Mouse (Mus musculus) ES-E14 (cell line): ENCODE measurements around the gene Ssrp1. TPM values are rescaled to one million over a fixed set of nuclear protein-coding genes. Genes with fewer than 3 reads are reported as not detected.

ENCODE experiments used
- DNase-seq: peaks from one replicate; pipeline ENCODE4 v3.0.0-alpha.2; 2013; ENCODE audit warnings: low read depth, low spot score
- H3K27ac ChIP-seq: 2 replicates; pipeline ENCODE4 v1.5.1; 2012; ENCODE audit warnings: low read depth, mild to moderate bottlenecking, low read length, moderate library complexity, mixed read lengths; ENCODE audit not compliant: poor library complexity, insufficient read depth, severe bottlenecking
- H3K36me3 ChIP-seq: 2 replicates; pipeline ENCODE4 v1.6.1; 2012; ENCODE audit warnings: mild to moderate bottlenecking, low read length, moderate library complexity, mixed read lengths; ENCODE audit not compliant: control insufficient read depth, poor library complexity, insufficient read depth, severe bottlenecking
- H3K4me1 ChIP-seq, 2 experiments: fragments of 150-350 bp in 1 of 2; sonication (generic) in 1 of 2; 2 replicates each; pipeline ENCODE4 v1.6.1; 2012; ENCODE audit warnings: low read length in 2 of 2, mild to moderate bottlenecking in 1 of 2, mixed read lengths in 1 of 2; ENCODE audit not compliant: control insufficient read depth in 2 of 2, insufficient read depth in 2 of 2, poor library complexity in 1 of 2
- H3K4me3 ChIP-seq, 2 experiments: fragments of 150-350 bp in 1 of 2; sonication (generic) in 1 of 2; 2 replicates each; pipeline ENCODE4 v1.5.1; 2012; ENCODE audit warnings: low read length in 2 of 2, low read depth in 1 of 2, mild to moderate bottlenecking in 1 of 2, mixed read lengths in 1 of 2; ENCODE audit not compliant: insufficient read depth in 1 of 2, poor library complexity in 1 of 2, severe bottlenecking in 1 of 2
- H3K9ac ChIP-seq: 2 replicates; pipeline ENCODE4 v1.6.1; 2012; ENCODE audit warnings: low read depth, mild to moderate bottlenecking, low read length, mixed read lengths; ENCODE audit not compliant: poor library complexity, insufficient read depth, severe bottlenecking
- H3K9me3 ChIP-seq: fragments of 150-350 bp; sonication (generic); 2 replicates; pipeline ENCODE4 v1.6.1; 2012; ENCODE audit warnings: low read depth, mild to moderate bottlenecking, low read length; ENCODE audit not compliant: control insufficient read depth, insufficient read depth
- CHD2 ChIP-seq: IDR thresholded peaks from 2 replicates; pipeline ENCODE4 v1.6.1; 2014; ENCODE audit warnings: mild to moderate bottlenecking, low read depth, low read length, inconsistent platforms
- HCFC1 ChIP-seq: IDR thresholded peaks from 2 replicates; pipeline ENCODE4 v1.6.1; 2012; ENCODE audit warnings: low read length, inconsistent platforms, borderline replicate concordance; ENCODE audit not compliant: insufficient read depth
- MAFK ChIP-seq: IDR thresholded peaks from 2 replicates; pipeline ENCODE4 v1.6.1; 2014; ENCODE audit warnings: mild to moderate bottlenecking, low read depth, low read length, inconsistent platforms; ENCODE audit not compliant: insufficient read depth
- ZC3H11A ChIP-seq: IDR thresholded peaks from 2 replicates; pipeline ENCODE4 v1.6.1; 2012; ENCODE audit warnings: low read depth, mild to moderate bottlenecking, inconsistent platforms, low read length, borderline replicate concordance
- ZNF384 ChIP-seq: IDR thresholded peaks from 2 replicates; pipeline ENCODE4 v1.6.1; 2012; ENCODE audit warnings: low read depth, low read length, inconsistent platforms
- in situ Hi-C, 2 experiments: fragments of 600-800 bp; cut with MboI; formaldehyde crosslinking; loops; one replicate each; pipeline ENCODE4 v1.15.1; 2025; ENCODE audit warnings: low sequenced_read_pairs in 2 of 2, inconsistent platforms in 1 of 2; ENCODE audit not compliant: unreplicated experiment in 2 of 2
- total RNA-seq: library from RNA; depleted of rRNA; stranded (reverse); fragments of 300-350 nt; gene quantifications from 2 replicates; pipeline ENCODE4 v1.2.3, GENCODE M21; 2012

The Ssrp1 gene
- total RNA-seq, 1 experiment = 212 TPM

- TF ChIP-seq HCFC1 (no peak), ZC3H11A (no peak), CHD2 (no peak), ZNF384 (no peak), MAFK (no peak)
- Histone ChIP-seq H3K36me3 (peaks cover 14% of the 10 kb centered on the region; the same call in 1 of the 2 replicates), H3K9ac (no peak overlapping the region), H3K9me3 (no peaks in the 10 kb centered on the region), H3K27ac (no peak overlapping the region), H3K4me1 (peaks cover under 1 to 7% of the 10 kb centered on the region in 2 experiments; a peak in 2 of 4 replicates), H3K4me3 (no peak overlapping the region)
- in situ Hi-C loops = no loop called here
- no peak for DNase-seq
Observed at GRCm38 (mm10) chr2:85065141-85065875, 28.3 kb downstream of the Ssrp1 start.

- DNase-seq = no peak
- Histone ChIP-seq H3K4me1 (peaks cover 0 to 3% of the 10 kb centered on the region in 2 experiments; a peak in 1 of 4 replicates), H3K9me3 (no peaks in the 10 kb centered on the region), H3K27ac (no peak overlapping the region), H3K9ac (no peak overlapping the region), H3K4me3 (no peak overlapping the region), H3K36me3 (peaks cover 15% of the 10 kb centered on the region; the same call in 1 of the 2 replicates)
- no peak for TF ChIP-seq ZNF384
- in situ Hi-C loops = no loop called here
Observed at GRCm38 (mm10) chr2:85066937-85067336, 29.9 kb downstream of the Ssrp1 start.

GRCm38 (mm10) chr2:85067903-85068625 is 31.0 kb downstream of the Ssrp1 start:
- no peak for TF ChIP-seq ZNF384
- TF ChIP-seq HCFC1 = no peak
- TF ChIP-seq CHD2 = no peak
- no peak for TF ChIP-seq ZC3H11A
- no peak for TF ChIP-seq MAFK
- H3K9me3 ChIP-seq = no peaks in the 10 kb centered on the region
- no peak overlapping the region for H3K4me3 ChIP-seq
- no peak overlapping the region for H3K27ac ChIP-seq
- peaks cover 0 to 3% of the 10 kb centered on the region in 2 experiments; a peak in 1 of 4 replicates for H3K4me1 ChIP-seq
- peaks cover 6% of the 10 kb centered on the region; the same call in 1 of the 2 replicates for H3K36me3 ChIP-seq
- in situ Hi-C loops = no loop called here
- DNase-seq = no peak
- H3K9ac ChIP-seq = no peak overlapping the region

- Histone ChIP-seq H3K36me3 (peaks cover 6% of the 10 kb centered on the region; the same call in 1 of the 2 replicates), H3K9me3 (no peaks in the 10 kb centered on the region), H3K9ac (no peak overlapping the region), H3K4me3 (no peak overlapping the region), H3K4me1 (peaks cover 0 to 3% of the 10 kb centered on the region in 2 experiments; a peak in 1 of 4 replicates), H3K27ac (no peak overlapping the region)
- DNase-seq = no peak
- in situ Hi-C loops = no loop called here
- TF ChIP-seq MAFK (no peak), ZNF384 (no peak), ZC3H11A (no peak), HCFC1 (no peak), CHD2 (no peak)
Observed at GRCm38 (mm10) chr2:85068626-85069025, 31.6 kb downstream of the Ssrp1 start.
